Mouse (Mus musculus) limb, embryonic 14.5 days (tissue): ENCODE results near the gene Hsd11b2. TPM values are rescaled to one million over a fixed set of nuclear protein-coding genes. Genes with fewer than 3 reads are reported as not detected.
A peak's percentile ranks its signal among the peaks of the same experiment; 100 is the strongest.

ENCODE experiments used
- ATAC-seq: fragments of 200-750 bp; cut with Nextera tagmentation; 2 replicates; pipeline ENCODE4 v1.8.0; 2017; ENCODE audit warnings: low read depth, moderate number of reproducible peaks, moderate TSS enrichment; ENCODE audit not compliant: low FRiP score
- DNase-seq: peaks from one replicate; pipeline ENCODE4 v3.0.0-alpha.2; 2015; ENCODE audit warnings: low spot score
- H3K27ac ChIP-seq: fragments of 300-500 bp; sonication (generic); replicated peaks from 2 replicates; pipeline ENCODE4 v1.5.1; 2014; ENCODE audit warnings: low read depth, mild to moderate bottlenecking, low read length, moderate library complexity, mixed read lengths
- H3K27me3 ChIP-seq: fragments of 300-500 bp; sonication (generic); 2 replicates; pipeline ENCODE4 v1.6.1; 2014; ENCODE audit warnings: low read length, mixed read lengths; ENCODE audit not compliant: control insufficient read depth, insufficient read depth
- H3K36me3 ChIP-seq: fragments of 300-500 bp; sonication (generic); 2 replicates; pipeline ENCODE4 v1.6.1; 2014; ENCODE audit warnings: mild to moderate bottlenecking, low read length, moderate library complexity, mixed read lengths; ENCODE audit not compliant: control insufficient read depth, insufficient read depth
- H3K4me1 ChIP-seq: fragments of 300-500 bp; sonication (generic); 2 replicates; pipeline ENCODE4 v1.6.1; 2014; ENCODE audit warnings: antibody characterized with exemption, low read length, mixed read lengths; ENCODE audit not compliant: control insufficient read depth, insufficient read depth
- H3K4me2 ChIP-seq: fragments of 300-500 bp; sonication (generic); replicated peaks from 2 replicates; pipeline ENCODE4 v1.6.1; 2014; ENCODE audit warnings: low read depth, mild to moderate bottlenecking, low read length, moderate library complexity; ENCODE audit not compliant: severe bottlenecking
- H3K4me3 ChIP-seq: fragments of 300-500 bp; sonication (generic); replicated peaks from 2 replicates; pipeline ENCODE4 v1.5.1; 2014; ENCODE audit warnings: low read length
- H3K9ac ChIP-seq: fragments of 300-500 bp; sonication (generic); 2 replicates; pipeline ENCODE4 v1.6.1; 2014; ENCODE audit warnings: mild to moderate bottlenecking, low read depth, low read length, moderate library complexity; ENCODE audit not compliant: severe bottlenecking
- H3K9me3 ChIP-seq: fragments of 300-500 bp; sonication (generic); 2 replicates; pipeline ENCODE4 v1.6.1; 2016; ENCODE audit warnings: low read length; ENCODE audit not compliant: control insufficient read depth
- POLR2A ChIP-seq: fragments of 200-500 bp; IDR thresholded peaks from 2 replicates; pipeline ENCODE4 v1.8.0; 2012; ENCODE audit warnings: inconsistent platforms, mild to moderate bottlenecking, moderate library complexity, borderline replicate concordance; ENCODE audit not compliant: insufficient read depth, insufficient read length; ENCODE audit errors: extremely low read depth
- WGBS: fragments of 180-500 bp; shearing (Covaris S2); extraction: QIAGEN DNeasy Blood & Tissue Kit; methylation state at CpG from one replicate; pipeline ENCODE4 v1.1.7; 2014; 5-methylcytosine and 5-hydroxymethylcytosine counted together
- polyA plus RNA-seq, 2 experiments: library from polyadenylated mRNA; depleted of rRNA in 1 of 2; stranded (reverse) in 1 of 2; unstranded in 1 of 2; fragments of >200 nt; fragmentation: Nextera tagmentation in 1 of 2; extraction: Ambion mirVana in 1 of 2; gene quantifications; 2 replicates each; pipeline versions ENCODE4 v1.2.1 to v1.2.3; 2012 to 2014

The Hsd11b2 gene
- polyA plus RNA-seq, 2 experiments: 1.7 to 3.3 TPM

GRCm38 (mm10) chr8:105495350-105496302 lies 22.9 kb upstream of the Hsd11b2 start:
- Histone ChIP-seq H3K4me2 (peak overlapping the region; percentile 73), H3K27ac (peak overlapping the region; percentile 76; the same call in 1 of the 2 replicates), H3K4me3 (peak overlapping the region; percentile 63), H3K27me3 (no peaks in the 10 kb centered on the region), H3K36me3 (no peaks in the 10 kb centered on the region), H3K4me1 (peaks cover 13% of the 10 kb centered on the region), H3K9me3 (no peaks in the 10 kb centered on the region), H3K9ac (peak overlapping the region; percentile 83)
- DNase-seq: no peak
- TF ChIP-seq POLR2A: no peak
- 30% methylated on average over 17 of the region's 17 CpGs for whole genome bisulfite sequencing
- no peak for ATAC-seq

DNA sequence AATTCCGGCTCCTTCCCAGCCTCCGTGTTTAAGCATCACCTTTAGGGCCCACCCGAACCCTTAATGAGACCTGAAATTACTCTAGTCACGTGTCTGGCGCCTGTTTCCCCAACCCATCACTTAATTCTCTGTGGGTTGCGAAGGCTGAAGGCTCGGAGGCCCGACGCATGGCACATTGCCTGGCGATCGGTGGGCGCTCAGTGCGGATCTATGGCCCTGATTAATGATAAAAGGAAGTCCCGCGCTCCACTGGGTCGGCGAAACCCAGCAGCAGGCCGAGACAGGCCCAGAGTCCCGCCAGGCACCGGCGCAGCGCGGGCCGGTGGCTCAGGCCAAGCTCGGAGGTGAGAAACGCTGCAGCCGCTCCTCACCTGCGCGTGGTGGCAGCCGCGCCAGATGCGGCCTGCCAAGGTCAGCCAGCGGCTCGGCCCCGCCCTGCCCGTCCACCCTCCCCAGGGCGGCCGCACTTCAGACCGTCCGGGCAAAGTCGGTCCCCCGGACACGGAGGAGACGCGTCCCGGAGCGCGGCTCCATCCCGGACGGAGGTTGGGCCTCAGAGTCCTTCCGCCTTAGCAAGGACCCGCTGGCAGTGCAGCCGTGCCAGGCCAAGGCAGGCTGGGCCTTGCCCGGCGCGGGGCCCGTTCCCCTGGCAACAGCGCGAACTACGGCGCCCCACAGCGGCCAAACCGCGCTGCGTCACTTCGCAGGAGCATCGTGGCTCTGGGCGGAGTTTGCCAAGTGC lies 21.9 kb upstream of the Hsd11b2 start, which contains the start of gene Zdhhc1:
Zdhhc1 (minus strand) TSS at position 464 of the 742 bp plus-strand sequence.
- no peaks in the 10 kb centered on the region for H3K9me3 ChIP-seq
- peak within 1 kb of the TSS; percentile 63 for H3K4me3 ChIP-seq
- peaks cover 13% of the 10 kb centered on the region for H3K4me1 ChIP-seq
- TF ChIP-seq POLR2A: peak; percentile 71; the same call in 1 of the 2 replicates
- WGBS: under 1% methylated on average over 58 of the region's 68 CpGs
- peak within 1 kb of the TSS; percentile 76 for H3K27ac ChIP-seq
- peak within 1 kb of the TSS; percentile 83 for H3K9ac ChIP-seq
- no peaks in the 10 kb centered on the region for H3K27me3 ChIP-seq
- H3K4me2 ChIP-seq: peak within 1 kb of the TSS; percentile 73
- DNase-seq: peak; percentile 73
- ATAC-seq: peak; percentile 82
- H3K36me3 ChIP-seq: no peaks in the 10 kb centered on the region

DNA sequence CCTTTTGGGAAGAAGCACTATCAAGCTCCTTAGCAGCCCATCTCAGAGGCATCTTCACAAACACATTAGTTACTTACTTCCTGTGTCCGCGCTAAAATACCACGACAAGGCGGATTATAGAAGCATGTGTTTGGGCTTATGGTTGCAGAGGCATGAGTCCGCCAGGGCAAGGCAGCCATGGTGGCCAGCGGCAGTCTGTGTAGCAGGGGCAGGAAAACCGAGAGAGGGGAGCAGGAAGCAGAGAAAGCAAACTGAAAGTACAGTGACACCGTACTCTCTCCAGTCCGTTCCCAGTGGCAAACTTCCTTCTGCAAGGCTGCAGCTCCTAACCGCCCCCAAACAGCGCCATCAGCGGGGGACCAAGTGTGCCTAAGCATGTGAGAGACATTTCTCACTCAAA lies 18.8 kb upstream of the Hsd11b2 start:
- DNase-seq: no peak
- WGBS: 62% methylated on average over 12 of the region's 12 CpGs
- H3K4me3 ChIP-seq: no peak overlapping the region
- H3K4me1 ChIP-seq: peaks cover 13% of the 10 kb centered on the region
- H3K27ac ChIP-seq: no peak overlapping the region
- ATAC-seq: no peak
- H3K27me3 ChIP-seq: no peaks in the 10 kb centered on the region
- no peak overlapping the region for H3K9ac ChIP-seq
- H3K4me2 ChIP-seq: no peak overlapping the region
- no peak for TF ChIP-seq POLR2A
- H3K36me3 ChIP-seq: no peaks in the 10 kb centered on the region
- H3K9me3 ChIP-seq: no peaks in the 10 kb centered on the region

DNA sequence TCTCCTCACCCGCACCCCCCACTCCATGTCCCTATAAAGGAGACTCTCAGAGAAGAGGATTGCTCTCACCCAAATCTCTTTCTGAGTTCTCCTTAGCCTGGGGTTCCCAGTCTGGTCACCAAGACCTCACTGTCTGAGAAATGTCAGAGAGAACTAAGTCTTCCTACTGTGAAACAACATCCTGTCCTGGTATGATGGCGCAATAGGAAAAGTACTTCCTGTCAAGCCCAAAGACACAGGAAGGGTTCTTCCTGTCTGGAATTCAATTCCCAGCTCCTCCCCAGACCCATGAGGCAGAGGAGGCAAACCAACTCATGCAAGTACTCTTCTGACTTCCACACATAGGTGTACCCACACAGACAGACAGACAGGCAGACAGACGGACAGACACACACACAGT lies 13.9 kb upstream of the Hsd11b2 start:
- Histone ChIP-seq H3K27me3 (no peaks in the 10 kb centered on the region), H3K4me3 (no peak overlapping the region), H3K9ac (no peak overlapping the region), H3K36me3 (no peaks in the 10 kb centered on the region), H3K4me1 (peaks cover 16% of the 10 kb centered on the region), H3K4me2 (no peak overlapping the region), H3K9me3 (no peaks in the 10 kb centered on the region), H3K27ac (no peak overlapping the region)
- 87% methylated on average over 3 of the region's 3 CpGs for WGBS
- no peak for TF ChIP-seq POLR2A
- ATAC-seq (no peak), DNase-seq (no peak)

DNA sequence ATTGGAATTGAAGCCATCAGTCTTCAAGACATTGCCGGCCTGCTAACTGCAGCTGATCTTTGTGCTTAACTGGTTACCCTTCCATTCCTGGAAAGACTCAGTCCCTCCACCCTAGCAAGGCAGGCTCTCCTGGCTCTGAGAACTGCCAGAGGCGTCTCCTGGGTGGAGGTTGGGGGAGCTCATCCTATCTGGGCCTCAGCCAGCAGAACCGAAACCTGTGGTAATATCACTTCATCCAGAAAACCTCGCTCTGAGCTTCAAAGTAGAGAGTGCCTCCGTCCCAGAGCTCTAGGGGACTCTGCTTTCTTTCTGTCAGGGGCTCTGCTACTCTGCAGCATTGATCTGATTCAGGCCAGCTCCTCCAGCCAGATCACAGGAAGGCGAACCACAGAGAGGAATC lies 11.6 kb upstream of the Hsd11b2 start:
- 64% methylated on average over 6 of the region's 6 CpGs for WGBS
- Histone ChIP-seq H3K9me3 (no peaks in the 10 kb centered on the region), H3K4me3 (no peak overlapping the region), H3K27ac (0 out of 2 replicates have a peak overlapping the region, but pooled peaks have one; percentile 13), H3K4me1 (peaks cover 28% of the 10 kb centered on the region), H3K27me3 (no peaks in the 10 kb centered on the region), H3K9ac (no peak overlapping the region), H3K4me2 (no peak overlapping the region), H3K36me3 (no peaks in the 10 kb centered on the region)
- TF ChIP-seq POLR2A: no peak
- no peak for ATAC-seq
- no peak for DNase-seq
